Comparison of ENCODE assay signal across 8 mouse cellular contexts in genomic region chr8:115159208-115159607, GRCm38 (mm10).
A peak's percentile ranks its signal among the peaks of the same experiment; 100 is the strongest.
DNase-seq lines count a peak whose midpoint lies in the region; ATAC-seq lines count a peak whose summit lies in the region.

No protein-coding gene starts in this region.

- H3K9ac ChIP-seq in forebrain, embryonic 12.5 days, result 0 out of 2 replicates have a peak overlapping the region, but pooled peaks have one; percentile 33
- H3K9ac ChIP-seq in hindbrain, embryonic 13.5 days, result 0 out of 2 replicates have a peak overlapping the region, but pooled peaks have one; percentile 19
- H3K9ac ChIP-seq in liver, embryonic 15.5 days, result no peak overlapping the region
- H3K9ac ChIP-seq in neural tube, embryonic 14.5 days (replicated peaks; ENCODE audit: low read depth, low read length), result no peak overlapping the region

- DNase-seq in adrenal gland, postnatal 10 days, result peak; percentile 24
- no peak for DNase-seq in adrenal gland, adult 8-10 months
- peak; percentile 12 for DNase-seq in adrenal gland, postnatal 25 days
- no peak for DNase-seq in layer of hippocampus, postnatal 14 days (ENCODE audit: low spot score in 2 of 2)

- H3K27me3 ChIP-seq in forebrain, embryonic 12.5 days, result peaks cover 33% of the 10 kb centered on the region
- peaks cover 39% of the 10 kb centered on the region for H3K27me3 ChIP-seq in hindbrain, embryonic 13.5 days
- H3K27me3 ChIP-seq in liver, embryonic 15.5 days, result peaks cover 35% of the 10 kb centered on the region
- no peaks in the 10 kb centered on the region for H3K27me3 ChIP-seq in neural tube, embryonic 14.5 days (ENCODE audit: control insufficient read depth, insufficient read depth, low read length)

- 14% methylated on average over 18 of the region's 18 CpGs for WGBS in forebrain, embryonic 12.5 days
- 9% methylated on average over 18 of the region's 18 CpGs for WGBS in hindbrain, embryonic 13.5 days
- 4% methylated on average over 18 of the region's 18 CpGs for WGBS in liver, embryonic 15.5 days (ENCODE audit: insufficient replicate concordance)
- WGBS in neural tube, embryonic 14.5 days, result 7% methylated on average over 18 of the region's 18 CpGs

- no peaks in the 10 kb centered on the region for H3K9me3 ChIP-seq in forebrain, embryonic 12.5 days
- no peaks in the 10 kb centered on the region for H3K9me3 ChIP-seq in hindbrain, embryonic 13.5 days
- no peaks in the 10 kb centered on the region for H3K9me3 ChIP-seq in liver, embryonic 15.5 days (replicated peaks)
- H3K9me3 ChIP-seq in neural tube, embryonic 14.5 days (ENCODE audit: control insufficient read depth, low read length), result no peaks in the 10 kb centered on the region

- peak overlapping the region; percentile 53 for H3K4me2 ChIP-seq in forebrain, embryonic 12.5 days
- H3K4me2 ChIP-seq in hindbrain, embryonic 13.5 days, result peak overlapping the region; percentile 52
- peak overlapping the region; percentile 54 for H3K4me2 ChIP-seq in liver, embryonic 15.5 days
- peak overlapping the region; percentile 59 for H3K4me2 ChIP-seq in neural tube, embryonic 14.5 days (ENCODE audit: low read depth, low read length)

- peak overlapping the region; percentile 20 for H3K4me3 ChIP-seq in forebrain, embryonic 12.5 days (replicated peaks)
- H3K4me3 ChIP-seq in hindbrain, embryonic 13.5 days, result peak overlapping the region; percentile 16
- H3K4me3 ChIP-seq in liver, embryonic 15.5 days (replicated peaks), result 0 out of 2 replicates have a peak overlapping the region, but pooled peaks have one; percentile 9
- no peak overlapping the region for H3K4me3 ChIP-seq in neural tube, embryonic 14.5 days (ENCODE audit: low read depth, low read length)

- H3K36me3 ChIP-seq in forebrain, embryonic 12.5 days (replicated peaks), result no peaks in the 10 kb centered on the region
- no peaks in the 10 kb centered on the region for H3K36me3 ChIP-seq in hindbrain, embryonic 13.5 days
- no peaks in the 10 kb centered on the region for H3K36me3 ChIP-seq in liver, embryonic 15.5 days (replicated peaks)
- H3K36me3 ChIP-seq in neural tube, embryonic 14.5 days (ENCODE audit: control insufficient read depth, insufficient read depth, low read length), result no peaks in the 10 kb centered on the region

- peak overlapping the region; percentile 73 for H3K27ac ChIP-seq in forebrain, embryonic 12.5 days
- peak overlapping the region; percentile 40; the same call in 1 of the 2 replicates for H3K27ac ChIP-seq in hindbrain, embryonic 13.5 days
- H3K27ac ChIP-seq in liver, embryonic 15.5 days (replicated peaks), result no peak overlapping the region
- H3K27ac ChIP-seq in neural tube, embryonic 14.5 days (ENCODE audit: low read depth, low read length), result no peak overlapping the region

- H3K4me1 ChIP-seq in forebrain, embryonic 12.5 days, result peaks cover 45% of the 10 kb centered on the region
- H3K4me1 ChIP-seq in hindbrain, embryonic 13.5 days (replicated peaks), result peaks cover 33% of the 10 kb centered on the region
- no peaks in the 10 kb centered on the region for H3K4me1 ChIP-seq in liver, embryonic 15.5 days (replicated peaks)
- H3K4me1 ChIP-seq in neural tube, embryonic 14.5 days (ENCODE audit: control insufficient read depth, insufficient read depth, low read length), result peaks cover 18% of the 10 kb centered on the region; the same call in 1 of the 2 replicates

- ATAC-seq in forebrain, embryonic 12.5 days (ENCODE audit: low FRiP score), result no peak
- ATAC-seq in hindbrain, embryonic 13.5 days (ENCODE audit: low FRiP score), result no peak
- ATAC-seq in liver, embryonic 15.5 days (ENCODE audit: insufficient read depth), result no peak
- no peak for ATAC-seq in neural tube, embryonic 14.5 days (ENCODE audit: low read depth)

Comparison
In these comparisons a context has a peak if more than half of its experiments do, and no peak if none do; other contexts are left out.
1. DNase-seq: peak in adrenal gland, postnatal 10 days (single experiment) and adrenal gland, postnatal 25 days (single experiment); none in adrenal gland, adult 8-10 months (single experiment) and layer of hippocampus, postnatal 14 days (0 of 2).
2. H3K27ac ChIP-seq: peak in forebrain, embryonic 12.5 days (single experiment) and hindbrain, embryonic 13.5 days (single experiment); none in liver, embryonic 15.5 days (single experiment) and neural tube, embryonic 14.5 days (single experiment).
3. H3K9ac ChIP-seq: peak in forebrain, embryonic 12.5 days (single experiment) and hindbrain, embryonic 13.5 days (single experiment); none in liver, embryonic 15.5 days (single experiment) and neural tube, embryonic 14.5 days (single experiment).
4. Peak in every context shown above with its lines, with median percentiles within 50 percentile points of each other: H3K4me2 ChIP-seq.